Mouse (Mus musculus): ENCODE results near the gene Scd3. TPM values are rescaled to one million over a fixed set of nuclear protein-coding genes. Genes with fewer than 3 reads are reported as not detected.

The Scd3 gene
- polyA plus RNA-seq, 1 experiment from 2014 or later, result 0.36 TPM

DNA sequence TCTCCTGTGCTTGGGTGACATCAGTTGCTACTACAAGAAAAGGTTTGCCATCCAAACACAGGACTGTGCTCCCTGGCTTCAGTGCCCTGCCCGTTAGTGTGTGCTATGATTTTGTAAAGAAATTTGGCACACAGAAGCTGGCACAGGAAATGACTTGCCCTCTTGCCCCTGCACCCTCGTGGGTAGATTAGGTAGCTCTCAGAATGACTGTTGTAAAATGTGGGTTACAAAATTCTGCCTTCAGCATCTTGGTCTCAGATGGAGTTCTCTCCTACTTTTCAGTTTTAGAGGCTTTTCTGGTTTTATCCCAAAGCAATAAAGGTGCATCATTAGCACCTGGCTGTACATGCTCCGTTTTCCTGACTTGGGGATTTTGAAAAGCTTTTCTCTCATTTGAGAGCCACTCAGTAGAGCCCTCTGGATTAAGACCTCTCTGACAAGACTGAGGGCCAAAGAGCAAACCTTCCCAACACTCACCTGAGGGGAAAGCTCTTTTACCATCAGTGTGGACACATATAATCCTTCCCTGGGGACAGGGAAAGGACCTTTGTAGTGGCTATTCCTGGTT lies 15.0 kb downstream of the Scd3 start:
- no peaks in the 10 kb centered on the region for H3K4me1 ChIP-seq (ENCODE audit: control insufficient read depth, insufficient read depth, low read length)

DNA sequence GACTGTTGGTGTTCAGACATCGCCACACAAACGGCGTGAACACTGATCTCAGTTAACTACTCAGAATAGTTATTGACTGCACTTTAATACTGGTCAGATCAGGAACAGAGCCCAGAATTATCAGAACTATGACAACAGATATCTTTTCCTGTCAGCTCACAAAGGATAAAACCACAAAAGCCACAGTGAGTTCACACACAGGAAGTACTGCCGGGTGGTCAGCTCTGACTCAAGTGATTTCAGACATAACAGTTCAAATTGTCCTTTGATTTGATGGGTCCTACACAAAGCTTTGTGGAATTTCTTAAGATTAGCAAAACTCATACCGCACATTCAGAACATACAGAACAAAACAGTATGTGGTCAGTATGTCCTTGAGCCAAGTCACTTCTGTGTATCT lies 22.7 kb downstream of the Scd3 start:
- no peaks in the 10 kb centered on the region for H3K27me3 ChIP-seq (replicated peaks; ENCODE audit: control insufficient read depth, insufficient read depth, low read length)
- H3K4me2 ChIP-seq (ENCODE audit: low read depth, low read length), result no peak overlapping the region
- H3K4me1 ChIP-seq (ENCODE audit: control insufficient read depth, insufficient read depth, low read length), result no peaks in the 10 kb centered on the region
- H3K4me3 ChIP-seq (ENCODE audit: low read depth, low read length), result no peak overlapping the region
- DNase-seq (ENCODE audit: low spot score) (no peak), ATAC-seq (ENCODE audit: low read depth) (no peak)
- no peak overlapping the region for H3K9ac ChIP-seq (ENCODE audit: low read depth, low read length)
- H3K27ac ChIP-seq (replicated peaks; ENCODE audit: low read depth, low read length), result no peak overlapping the region
- 85% methylated on average over 5 of the region's 5 CpGs for WGBS
- H3K36me3 ChIP-seq (ENCODE audit: control insufficient read depth, insufficient read depth, low read length), result no peaks in the 10 kb centered on the region
- H3K9me3 ChIP-seq (ENCODE audit: control insufficient read depth, low read length), result no peaks in the 10 kb centered on the region

More for the DNA sequence above, 15.0 kb downstream of the Scd3 start:
- H3K27ac ChIP-seq (replicated peaks; ENCODE audit: low read depth, low read length), result no peak overlapping the region
- no peaks in the 10 kb centered on the region for H3K36me3 ChIP-seq (ENCODE audit: control insufficient read depth, insufficient read depth, low read length)
- H3K4me2 ChIP-seq (ENCODE audit: low read depth, low read length), result no peak overlapping the region
- no peaks in the 10 kb centered on the region for H3K9me3 ChIP-seq (ENCODE audit: control insufficient read depth, low read length)
- 65% methylated on average over 3 of the region's 3 CpGs for WGBS
- H3K9ac ChIP-seq (ENCODE audit: low read depth, low read length), result no peak overlapping the region
- DNase-seq (ENCODE audit: low spot score) (no peak), ATAC-seq (ENCODE audit: low read depth) (no peak)
- no peaks in the 10 kb centered on the region for H3K27me3 ChIP-seq (replicated peaks; ENCODE audit: control insufficient read depth, insufficient read depth, low read length)
- no peak overlapping the region for H3K4me3 ChIP-seq (ENCODE audit: low read depth, low read length)

DNA sequence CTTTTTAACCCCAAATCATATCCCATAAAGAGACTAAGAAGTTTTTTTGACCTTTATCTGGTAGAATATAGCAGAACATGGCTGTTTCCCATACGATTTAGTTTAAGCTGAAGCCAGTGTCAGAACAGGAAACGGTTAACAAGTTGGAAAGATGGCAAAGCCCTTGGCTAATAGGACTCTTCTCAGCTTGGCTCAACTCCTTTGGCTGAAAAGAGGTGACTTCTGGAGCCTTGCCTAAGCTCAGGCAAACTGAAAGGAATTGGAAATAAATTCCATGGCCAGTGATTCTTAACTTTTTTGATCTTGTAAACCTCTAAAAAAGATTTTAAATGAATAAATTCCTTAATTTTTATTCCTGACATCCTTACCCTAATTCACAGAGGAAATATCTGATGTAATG lies 26.7 kb downstream of the Scd3 start:
- no peak overlapping the region for H3K27ac ChIP-seq (replicated peaks; ENCODE audit: low read depth, low read length)
- no peaks in the 10 kb centered on the region for H3K4me1 ChIP-seq (ENCODE audit: control insufficient read depth, insufficient read depth, low read length)
- no peak overlapping the region for H3K9ac ChIP-seq (ENCODE audit: low read depth, low read length)
- no peaks in the 10 kb centered on the region for H3K9me3 ChIP-seq (ENCODE audit: control insufficient read depth, low read length)
- no peak overlapping the region for H3K4me3 ChIP-seq (ENCODE audit: low read depth, low read length)
- H3K4me2 ChIP-seq (ENCODE audit: low read depth, low read length), result no peak overlapping the region
- DNase-seq (ENCODE audit: low spot score), result no peak
- 67% methylated on average over 2 of the region's 2 CpGs for WGBS
- H3K36me3 ChIP-seq (ENCODE audit: control insufficient read depth, insufficient read depth, low read length), result no peaks in the 10 kb centered on the region
- ATAC-seq (ENCODE audit: low read depth), result no peak
- no peaks in the 10 kb centered on the region for H3K27me3 ChIP-seq (replicated peaks; ENCODE audit: control insufficient read depth, insufficient read depth, low read length)

DNA sequence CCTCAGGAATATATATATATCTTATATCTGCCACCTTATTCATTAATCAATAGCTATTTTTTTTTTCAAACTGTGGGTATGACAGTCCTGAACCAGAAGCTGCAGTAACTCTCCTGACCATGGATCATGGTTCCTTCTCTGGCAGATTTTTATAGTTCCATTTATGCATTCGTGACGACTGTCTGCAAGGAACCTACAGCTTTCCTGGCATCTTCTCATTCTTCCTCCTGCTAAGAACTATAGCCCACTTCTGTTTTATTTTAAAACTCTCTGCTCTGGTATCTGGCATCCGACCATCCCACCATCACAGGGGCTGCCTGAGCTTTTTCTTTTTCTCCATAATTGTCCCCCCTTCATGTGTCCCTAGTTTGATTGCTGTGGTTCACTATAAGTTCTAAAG lies 27.1 kb downstream of the Scd3 start:
- Histone ChIP-seq H3K4me2 (ENCODE audit: low read depth, low read length) (no peak overlapping the region), H3K9me3 (ENCODE audit: control insufficient read depth, low read length) (no peaks in the 10 kb centered on the region), H3K4me3 (ENCODE audit: low read depth, low read length) (no peak overlapping the region), H3K27ac (replicated peaks; ENCODE audit: low read depth, low read length) (no peak overlapping the region), H3K36me3 (ENCODE audit: control insufficient read depth, insufficient read depth, low read length) (no peaks in the 10 kb centered on the region), H3K4me1 (ENCODE audit: control insufficient read depth, insufficient read depth, low read length) (no peaks in the 10 kb centered on the region), H3K27me3 (replicated peaks; ENCODE audit: control insufficient read depth, insufficient read depth, low read length) (no peaks in the 10 kb centered on the region), H3K9ac (ENCODE audit: low read depth, low read length) (no peak overlapping the region)
- ATAC-seq (ENCODE audit: low read depth) (no peak), DNase-seq (ENCODE audit: low spot score) (no peak)
- 70% methylated on average over 3 of the region's 3 CpGs for WGBS

DNA sequence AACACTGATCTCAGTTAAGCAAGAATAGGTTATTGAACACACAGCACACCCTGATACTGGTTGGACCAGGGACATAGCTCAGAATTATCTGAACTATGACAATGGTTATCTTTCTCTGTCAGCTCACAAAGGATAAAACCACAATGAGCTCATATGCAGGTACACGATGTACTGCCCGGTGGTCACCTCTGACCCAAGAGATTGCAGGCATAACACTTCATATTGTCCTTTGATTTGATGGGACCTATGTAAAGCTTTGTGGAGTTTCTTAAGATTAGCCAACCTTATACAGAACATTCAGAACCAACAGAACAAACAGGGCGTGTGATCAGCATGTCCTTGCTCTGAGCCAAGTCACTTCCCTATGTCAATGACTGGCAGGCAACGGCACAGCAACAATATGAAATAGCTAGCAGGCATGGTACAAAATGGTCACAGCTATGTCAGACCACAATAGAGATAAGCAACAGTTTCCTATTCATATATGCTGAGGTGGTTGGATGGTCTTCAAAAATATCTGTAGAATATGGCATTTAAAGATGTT lies 28.6 kb downstream of the Scd3 start:
- Histone ChIP-seq H3K4me2 (ENCODE audit: low read depth, low read length) (no peak overlapping the region), H3K27me3 (replicated peaks; ENCODE audit: control insufficient read depth, insufficient read depth, low read length) (no peaks in the 10 kb centered on the region), H3K4me3 (ENCODE audit: low read depth, low read length) (no peak overlapping the region), H3K9me3 (ENCODE audit: control insufficient read depth, low read length) (no peaks in the 10 kb centered on the region), H3K4me1 (ENCODE audit: control insufficient read depth, insufficient read depth, low read length) (no peaks in the 10 kb centered on the region), H3K9ac (ENCODE audit: low read depth, low read length) (no peak overlapping the region), H3K27ac (replicated peaks; ENCODE audit: low read depth, low read length) (no peak overlapping the region), H3K36me3 (ENCODE audit: control insufficient read depth, insufficient read depth, low read length) (no peaks in the 10 kb centered on the region)
- 84% methylated on average over 4 of the region's 4 CpGs for WGBS
- no peak for ATAC-seq (ENCODE audit: low read depth)
- DNase-seq (ENCODE audit: low spot score), result no peak

DNA sequence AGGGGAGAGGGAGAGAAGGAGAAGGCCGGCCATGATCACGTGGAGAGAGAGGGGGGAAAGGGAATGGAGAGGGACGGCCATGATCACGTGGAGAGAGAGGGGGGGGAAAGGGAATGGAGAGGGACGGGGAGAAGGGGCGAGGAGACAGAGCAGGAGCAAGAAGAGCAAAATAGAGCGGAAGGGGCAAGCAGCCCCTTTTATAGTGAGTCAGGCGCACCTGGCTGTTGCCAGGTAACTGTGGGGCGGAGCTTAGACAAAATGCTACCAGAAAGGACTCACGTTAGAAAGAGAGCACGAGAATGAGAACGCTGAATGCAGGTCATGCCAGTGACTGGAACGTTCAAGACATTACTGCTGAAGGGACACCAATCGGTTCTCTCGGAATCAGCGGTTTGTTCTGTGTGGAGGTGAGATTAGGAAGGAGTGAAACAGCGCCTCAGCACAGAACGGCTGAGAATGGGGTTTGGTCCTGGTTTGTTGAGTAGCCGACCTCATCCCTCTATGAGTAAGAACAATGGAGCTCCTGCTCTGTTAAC lies 34.5 kb downstream of the Scd3 start:
- ATAC-seq (ENCODE audit: low read depth), result peak; percentile 37; the same call in 1 of the 2 replicates
- Histone ChIP-seq H3K27ac (replicated peaks; ENCODE audit: low read depth, low read length) (no peak overlapping the region), H3K4me2 (ENCODE audit: low read depth, low read length) (peak overlapping the region; percentile 50), H3K4me3 (ENCODE audit: low read depth, low read length) (peak overlapping the region; percentile 22; the same call in 1 of the 2 replicates), H3K9ac (ENCODE audit: low read depth, low read length) (0 out of 2 replicates have a peak overlapping the region, but pooled peaks have one; percentile 19), H3K36me3 (ENCODE audit: control insufficient read depth, insufficient read depth, low read length) (no peaks in the 10 kb centered on the region), H3K27me3 (replicated peaks; ENCODE audit: control insufficient read depth, insufficient read depth, low read length) (no peaks in the 10 kb centered on the region), H3K4me1 (ENCODE audit: control insufficient read depth, insufficient read depth, low read length) (0 out of 2 replicates have a peak, but pooled peaks cover 3% of the 10 kb centered on the region), H3K9me3 (ENCODE audit: control insufficient read depth, low read length) (no peaks in the 10 kb centered on the region)
- 14% methylated on average over 19 of the region's 19 CpGs for WGBS
- DNase-seq (ENCODE audit: low spot score), result peak; percentile 7

DNA sequence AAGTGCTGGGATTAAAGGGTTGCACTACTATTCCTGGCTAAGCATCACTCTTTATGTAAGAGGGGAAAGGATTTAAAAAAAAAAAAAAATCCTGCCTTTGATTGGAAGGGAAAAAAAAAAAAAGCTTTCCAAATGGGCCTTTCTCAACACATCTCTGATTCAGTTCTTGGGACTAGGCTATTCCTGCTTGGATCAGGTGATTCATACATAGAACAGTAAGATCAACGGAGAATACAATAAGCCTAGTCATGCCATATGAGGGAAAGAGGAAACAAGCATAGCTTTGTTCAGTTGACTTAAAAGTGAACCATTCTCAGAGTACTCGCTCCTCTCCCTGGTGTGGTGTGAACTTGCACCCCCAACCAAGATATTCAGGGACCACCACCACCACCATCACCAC lies 35.8 kb downstream of the Scd3 start:
- no peak for ATAC-seq (ENCODE audit: low read depth)
- WGBS, result 48% methylated on average over 2 of the region's 2 CpGs
- H3K27ac ChIP-seq (replicated peaks; ENCODE audit: low read depth, low read length), result no peak overlapping the region

DNA sequence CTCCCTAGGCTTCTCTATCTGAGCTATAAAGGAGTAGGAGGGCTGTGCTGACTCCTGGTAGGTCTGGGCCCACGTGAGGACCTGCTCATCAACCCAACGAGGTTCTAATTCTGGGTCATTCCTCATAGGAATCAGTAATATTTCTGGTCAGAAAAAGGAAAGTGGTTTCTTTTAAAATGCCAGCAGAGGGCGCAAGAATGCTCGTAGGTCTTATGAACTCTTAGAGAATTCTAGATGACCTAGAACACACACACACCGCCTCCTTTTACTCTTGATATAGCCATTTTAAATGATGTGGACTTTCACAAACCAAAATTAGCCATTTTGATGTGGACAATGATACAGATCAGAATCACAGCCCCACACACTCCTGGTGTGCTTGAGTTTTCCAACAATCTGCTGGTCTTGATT lies 42.7 kb downstream of the Scd3 start:
- H3K4me3 ChIP-seq (ENCODE audit: low read depth, low read length), result no peak overlapping the region
- no peak for ATAC-seq (ENCODE audit: low read depth)
- H3K36me3 ChIP-seq (ENCODE audit: control insufficient read depth, insufficient read depth, low read length), result no peaks in the 10 kb centered on the region
- no peak overlapping the region for H3K9ac ChIP-seq (ENCODE audit: low read depth, low read length)
- 11% methylated on average over 5 of the region's 5 CpGs for WGBS
- H3K4me2 ChIP-seq (ENCODE audit: low read depth, low read length), result peak overlapping the region; percentile 29; the same call in 1 of the 2 replicates
- DNase-seq (ENCODE audit: low spot score), result peak; percentile 92
- no peak overlapping the region for H3K27ac ChIP-seq (replicated peaks; ENCODE audit: low read depth, low read length)
- H3K4me1 ChIP-seq (ENCODE audit: control insufficient read depth, insufficient read depth, low read length), result peaks cover 18% of the 10 kb centered on the region
- no peaks in the 10 kb centered on the region for H3K9me3 ChIP-seq (ENCODE audit: control insufficient read depth, low read length)
- no peaks in the 10 kb centered on the region for H3K27me3 ChIP-seq (replicated peaks; ENCODE audit: control insufficient read depth, insufficient read depth, low read length)

More for the DNA sequence above, 35.8 kb downstream of the Scd3 start:
- Histone ChIP-seq H3K9ac (ENCODE audit: low read depth, low read length) (no peak overlapping the region), H3K36me3 (ENCODE audit: control insufficient read depth, insufficient read depth, low read length) (no peaks in the 10 kb centered on the region), H3K27me3 (replicated peaks; ENCODE audit: control insufficient read depth, insufficient read depth, low read length) (no peaks in the 10 kb centered on the region), H3K4me3 (ENCODE audit: low read depth, low read length) (no peak overlapping the region), H3K9me3 (ENCODE audit: control insufficient read depth, low read length) (no peaks in the 10 kb centered on the region), H3K4me1 (ENCODE audit: control insufficient read depth, insufficient read depth, low read length) (0 out of 2 replicates have a peak, but pooled peaks cover 3% of the 10 kb centered on the region), H3K4me2 (ENCODE audit: low read depth, low read length) (no peak overlapping the region)
- DNase-seq (ENCODE audit: low spot score), result no peak
